Mouse (Mus musculus) cerebral cortex, adult 2 months (tissue): ENCODE data around the gene Lmx1a.

Source experiments
- WGBS: fragments of 180-500 bp; shearing (Covaris S2); methylation state at CpG from one replicate; pipeline ENCODE4 v1.1.7; 2018; 5-methylcytosine and 5-hydroxymethylcytosine counted together

Lmx1a gene

DNA sequence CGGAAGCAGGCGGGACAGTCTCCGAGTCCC, at the start of gene Lmx1a:
TSS of gene Lmx1a (plus strand) at position 6 of the 30 bp plus-strand sequence.
- WGBS: 0% methylated on average over 3 of the region's 3 CpGs

GRCm38 (mm10) chr1:167644866-167645537, 44.0 kb upstream of the Lmx1a start:
- 16% methylated on average over 16 of the region's 16 CpGs for WGBS

- WGBS: 89% methylated on average over 3 of the region's 3 CpGs
These were observed 40.4 kb upstream of the Lmx1a start for GRCm38 (mm10) chr1:167648670-167649069.

GRCm38 (mm10) chr1:167649122-167649633, 39.9 kb upstream of the Lmx1a start:
- WGBS: 68% methylated on average over 11 of the region's 11 CpGs

- WGBS: 73% methylated on average over 2 of the region's 2 CpGs
These were observed 36.7 kb upstream of the Lmx1a start for GRCm38 (mm10) chr1:167652336-167652735.

- 78% methylated on average over 3 of the region's 3 CpGs for WGBS
These were observed 30.0 kb upstream of the Lmx1a start for GRCm38 (mm10) chr1:167659065-167659464.

DNA sequence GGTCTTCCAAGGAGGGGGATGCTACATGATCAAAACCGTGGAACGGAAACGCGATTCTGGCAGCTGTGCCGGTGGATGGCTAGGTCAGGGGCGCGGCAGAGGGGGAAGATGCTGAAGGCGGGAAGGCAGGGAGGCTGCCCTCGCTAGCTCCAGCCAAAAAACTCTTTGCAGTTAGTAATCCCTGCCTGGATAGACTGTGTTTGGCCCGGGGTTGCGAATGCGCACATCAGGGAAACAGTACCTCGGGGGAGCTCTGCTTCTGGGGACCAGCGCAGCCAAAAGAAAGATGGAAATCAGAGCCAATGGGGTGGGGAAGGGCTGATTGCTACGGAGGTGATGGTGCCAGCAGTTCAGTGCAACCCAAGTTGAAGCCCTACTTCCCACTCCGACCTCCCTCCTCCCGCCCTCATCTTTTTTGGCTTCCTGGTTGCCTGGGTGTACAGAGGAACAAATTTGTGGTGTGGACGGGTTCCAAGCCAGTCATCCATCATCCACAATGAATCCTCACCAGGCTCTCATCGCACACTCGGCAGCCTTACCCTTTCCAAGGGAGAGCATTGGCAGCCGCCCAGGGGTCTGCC, 28.4 kb upstream of the Lmx1a start:
- WGBS: 3% methylated on average over 21 of the region's 21 CpGs

- WGBS: 3% methylated on average over 19 of the region's 19 CpGs
These were observed 27.9 kb upstream of the Lmx1a start for GRCm38 (mm10) chr1:167661123-167661522.

DNA sequence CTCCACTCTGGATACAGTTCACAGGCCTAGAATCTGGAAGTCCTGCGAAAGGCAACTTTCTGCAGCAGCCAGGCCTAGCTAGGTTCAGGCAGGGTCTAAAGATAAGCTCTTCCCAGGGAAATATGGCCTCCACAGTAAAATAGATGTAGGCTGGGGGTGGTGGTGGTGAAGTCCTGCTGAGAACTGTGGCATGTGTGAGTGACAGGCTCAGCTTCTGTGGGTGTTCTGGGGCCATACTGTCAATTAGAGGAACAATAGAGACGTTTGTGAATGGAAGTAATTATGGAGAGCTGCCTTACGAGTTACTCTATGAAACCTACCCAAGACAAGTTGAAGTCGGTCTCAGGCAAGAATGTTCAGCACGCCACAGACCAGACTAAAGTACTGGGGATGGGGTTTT, 25.9 kb upstream of the Lmx1a start:
- 76% methylated on average over 5 of the region's 5 CpGs for WGBS

DNA sequence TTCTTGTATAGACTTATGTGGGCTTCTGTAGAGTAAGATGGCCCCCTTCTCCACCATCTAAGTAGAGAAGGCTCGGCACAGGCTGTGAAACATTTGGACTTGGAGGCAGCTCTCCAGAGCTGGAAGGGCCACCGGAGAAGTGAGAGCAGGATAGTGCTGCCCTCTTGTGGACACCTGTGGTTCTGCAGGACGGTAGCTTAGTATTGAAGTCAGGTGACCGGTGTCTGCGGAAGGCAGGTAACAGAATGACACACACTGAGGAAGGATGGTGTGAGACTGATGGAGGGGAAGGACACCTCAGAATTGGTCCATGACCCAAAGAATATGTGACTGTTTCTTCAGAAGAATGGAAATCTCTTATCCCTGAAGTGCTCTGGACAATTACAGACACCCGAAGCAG, 19.2 kb upstream of the Lmx1a start:
- WGBS: 38% methylated on average over 6 of the region's 6 CpGs

- 28% methylated on average over 17 of the region's 17 CpGs for WGBS
These were observed 16.5 kb upstream of the Lmx1a start for GRCm38 (mm10) chr1:167672433-167672987.

DNA sequence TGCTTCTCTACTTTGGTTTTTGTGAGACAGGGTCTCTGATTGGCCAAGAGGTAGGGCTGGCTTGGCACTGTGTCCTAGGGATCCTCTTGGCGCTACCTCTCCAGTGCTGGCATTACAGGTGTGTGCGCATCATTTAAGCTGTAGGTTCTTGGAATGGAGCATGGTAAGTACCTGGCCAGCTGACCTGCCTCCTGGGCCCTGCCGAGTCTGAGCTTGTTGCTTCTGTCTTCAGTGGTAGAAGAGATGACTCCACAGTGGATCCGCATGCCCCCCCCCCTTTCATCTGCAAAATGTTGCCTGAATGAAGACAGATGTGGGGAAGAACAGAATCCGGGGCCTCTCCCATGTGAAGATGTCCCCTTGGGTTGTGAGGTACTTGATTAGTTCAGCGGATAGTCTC, 10.0 kb upstream of the Lmx1a start:
- 97% methylated on average over 6 of the region's 6 CpGs for WGBS

- 3% methylated on average over 8 of the region's 8 CpGs for WGBS
These were observed 1.1 kb upstream of the Lmx1a start for GRCm38 (mm10) chr1:167688001-167688346.

DNA sequence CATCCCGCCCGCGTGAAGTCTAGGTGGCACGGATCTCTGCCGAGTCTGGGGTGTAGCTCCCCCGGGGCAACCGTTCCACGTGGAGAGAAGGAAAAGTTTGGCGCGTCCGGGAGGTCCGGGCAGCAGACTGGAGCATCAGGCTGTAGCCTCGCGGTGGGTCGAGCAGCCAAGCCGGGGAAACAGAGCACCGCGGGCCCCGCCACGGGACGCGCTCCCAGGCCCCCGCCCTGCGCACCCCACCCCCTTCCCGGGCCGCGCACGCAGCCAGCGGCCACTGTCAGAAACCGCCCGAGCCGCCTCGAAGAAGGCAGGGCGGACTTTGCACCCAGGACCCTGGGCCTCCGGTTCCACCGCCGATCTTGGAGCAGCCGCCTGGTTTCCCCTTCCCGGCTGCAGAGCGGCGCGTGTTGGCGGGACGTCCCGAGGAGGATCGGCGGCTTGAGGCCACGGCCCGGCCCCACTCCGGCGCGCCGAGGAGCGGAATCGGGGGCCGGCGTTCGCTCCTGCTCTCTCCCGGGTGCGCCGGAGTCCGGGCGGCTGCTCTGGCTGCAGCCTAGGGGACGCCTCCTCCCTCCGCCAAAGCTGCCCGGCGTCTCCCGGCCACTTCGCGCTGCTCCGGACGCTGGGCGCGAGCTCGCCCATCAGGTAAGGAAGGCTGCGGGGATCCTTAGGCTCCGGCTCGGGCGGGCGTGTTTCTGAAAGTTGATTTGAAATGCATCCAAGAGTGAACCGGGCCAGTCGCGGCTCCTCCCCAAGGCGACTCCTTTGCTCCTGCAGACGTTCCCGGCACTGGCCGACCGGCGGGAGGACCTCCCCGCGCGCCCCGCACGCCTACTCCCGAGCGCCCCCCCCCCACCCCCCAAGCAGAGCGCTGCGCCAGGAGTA, 448 bp upstream of the Lmx1a start:
- WGBS: 1% methylated on average over 98 of the region's 98 CpGs

DNA sequence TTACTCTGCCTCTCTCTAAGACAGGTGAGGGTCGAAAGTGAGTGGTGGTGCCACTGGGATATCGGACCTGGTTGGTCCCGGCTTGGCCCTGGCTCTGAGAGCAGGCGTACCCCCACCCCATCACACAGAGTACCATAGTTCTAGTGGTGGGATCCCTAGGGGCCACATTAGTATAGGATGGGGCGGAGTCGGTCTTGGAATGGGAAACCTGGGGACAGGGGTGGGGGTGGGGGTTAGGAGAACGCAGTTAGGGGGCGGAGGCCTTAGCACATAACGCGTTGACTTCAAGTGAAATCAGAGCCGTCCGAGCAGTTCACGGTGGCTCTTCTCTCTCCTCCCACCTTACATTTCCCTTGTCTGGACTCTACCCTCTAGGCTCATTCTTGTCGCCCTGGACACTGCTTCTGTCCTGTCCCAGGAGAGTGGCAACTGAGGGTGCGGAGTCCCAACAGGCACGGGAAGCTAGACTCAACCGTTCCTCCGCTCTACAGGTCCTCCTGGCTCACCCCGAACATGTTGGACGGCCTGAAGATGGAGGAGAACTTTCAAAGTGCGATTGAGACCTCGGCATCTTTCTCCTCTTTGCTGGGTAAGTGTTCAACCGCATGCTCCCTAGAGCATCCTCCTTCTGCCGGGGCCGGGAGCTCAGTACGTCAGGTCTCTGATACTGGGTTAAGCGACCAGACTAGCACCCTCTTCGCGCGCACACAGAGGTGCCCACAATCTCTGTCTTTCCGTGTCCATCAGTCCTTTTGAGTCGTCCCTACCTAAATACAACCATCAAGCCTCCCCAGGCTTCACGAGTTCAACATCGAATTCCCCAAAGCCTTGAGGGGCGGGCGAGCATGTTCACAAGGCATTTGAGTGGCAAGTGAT, 463 bp downstream of the Lmx1a start:
- 3% methylated on average over 36 of the region's 36 CpGs for WGBS

GRCm38 (mm10) chr1:167690138-167690710, 1.2 kb downstream of the Lmx1a start:
- 5% methylated on average over 17 of the region's 17 CpGs for WGBS

- 8% methylated on average over 21 of the region's 21 CpGs for WGBS
These were observed 1.9 kb downstream of the Lmx1a start for GRCm38 (mm10) chr1:167690716-167691550.

DNA sequence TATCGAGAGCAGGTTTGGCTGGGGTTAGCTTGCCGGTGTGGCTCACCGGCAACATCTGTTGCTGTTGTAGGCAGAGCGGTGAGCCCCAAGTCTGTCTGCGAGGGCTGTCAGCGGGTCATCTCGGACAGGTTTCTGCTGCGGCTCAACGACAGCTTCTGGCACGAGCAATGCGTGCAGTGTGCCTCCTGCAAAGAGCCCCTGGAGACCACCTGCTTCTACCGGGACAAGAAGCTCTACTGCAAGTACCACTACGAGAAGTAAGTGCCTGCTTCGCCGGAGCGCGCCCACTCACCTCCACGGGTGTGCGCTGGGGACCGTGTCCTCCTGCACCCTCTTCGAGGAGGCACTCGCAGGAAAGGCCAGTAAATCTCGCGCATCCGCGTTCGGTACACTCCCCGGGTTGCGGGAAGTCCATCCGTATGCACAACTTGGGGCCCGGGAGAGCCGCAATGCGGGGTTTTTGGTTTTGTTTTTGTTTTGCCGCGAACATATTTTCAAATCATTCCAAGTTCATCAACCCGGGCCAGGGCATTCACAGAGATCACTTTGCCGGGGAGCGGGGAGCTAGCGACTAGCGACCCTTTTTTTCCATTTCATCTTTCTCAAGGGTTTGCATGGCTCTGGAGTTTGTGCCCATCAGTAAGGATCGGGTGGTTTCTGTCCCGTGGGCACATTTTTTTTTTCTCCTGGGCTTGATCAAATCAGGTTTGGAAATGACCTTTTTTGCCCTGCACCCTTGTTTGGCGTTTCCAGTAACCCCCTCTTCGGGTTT, 3.1 kb downstream of the Lmx1a start:
- WGBS: 2% methylated on average over 44 of the region's 44 CpGs

DNA sequence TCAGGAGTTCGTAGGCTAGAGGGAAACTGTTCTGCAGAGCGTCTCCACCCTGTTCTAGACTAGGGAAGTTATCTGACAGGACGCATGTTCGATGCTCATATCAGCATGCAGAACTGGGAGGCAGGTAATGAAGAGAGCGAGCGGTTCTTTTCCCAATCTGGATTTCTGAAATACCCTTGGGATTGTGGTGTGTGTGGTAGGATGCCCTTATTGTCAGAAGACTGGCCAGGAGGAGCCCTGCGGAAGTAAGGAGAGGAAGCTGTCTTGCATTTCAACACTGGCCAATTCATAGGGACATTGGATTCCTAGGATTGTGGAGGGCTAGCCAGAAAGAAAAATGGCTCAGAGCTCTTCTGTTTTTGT, 3.6 kb downstream of the Lmx1a start:
- WGBS: 5% methylated on average over 7 of the region's 7 CpGs
